Mouse (Mus musculus) kidney, adult 2 months (tissue): ENCODE measurements around the gene Rtl1. TPM values are rescaled to one million over a fixed set of nuclear protein-coding genes. Genes with fewer than 3 reads are reported as not detected.

Source experiments
- DNase-seq: peaks from one replicate; pipeline ENCODE4 v3.0.0; 2021
- H3K27ac ChIP-seq: fragments of 200-500 bp; 2 replicates; pipeline ENCODE4 v1.5.1; 2012; ENCODE audit warnings: low read depth, low read length, control low read depth, inconsistent platforms; ENCODE audit not compliant: insufficient read depth
- H3K27me3 ChIP-seq: fragments of 200-500 bp; replicated peaks from 2 replicates; pipeline ENCODE4 v1.6.1; 2012; ENCODE audit warnings: mild to moderate bottlenecking, moderate library complexity, low read length, inconsistent platforms; ENCODE audit not compliant: control insufficient read depth, insufficient read depth
- H3K36me3 ChIP-seq: fragments of 200-500 bp; 2 replicates; pipeline ENCODE4 v1.6.1; 2012; ENCODE audit warnings: mild to moderate bottlenecking, moderate library complexity, low read length, inconsistent platforms; ENCODE audit not compliant: control insufficient read depth, insufficient read depth
- H3K4me1 ChIP-seq: fragments of 200-500 bp; 2 replicates; pipeline ENCODE4 v1.6.1; 2011; ENCODE audit warnings: low read length; ENCODE audit not compliant: control insufficient read depth, insufficient read depth
- H3K4me3 ChIP-seq: fragments of 200-500 bp; 2 replicates; pipeline ENCODE4 v1.5.1; 2011; ENCODE audit warnings: mild to moderate bottlenecking, low read depth, low read length, control low read depth; ENCODE audit not compliant: insufficient read depth
- CTCF ChIP-seq: fragments of 200-500 bp; conservative IDR thresholded peaks from 2 replicates; pipeline ENCODE4 v1.5.1; 2011; ENCODE audit warnings: low read depth, mild to moderate bottlenecking, control low read depth, low read length, moderate library complexity, mixed read lengths; ENCODE audit not compliant: insufficient read depth, insufficient read length
- POLR2A ChIP-seq: fragments of 200-500 bp; IDR thresholded peaks from one replicate; pipeline ENCODE4 v1.6.1; 2011; ENCODE audit warnings: low read depth, low read length, control low read depth
- WGBS: fragments of 180-500 bp; shearing (Covaris S2); methylation state at CpG from one replicate; pipeline ENCODE4 v1.1.7; 2018; 5-methylcytosine and 5-hydroxymethylcytosine counted together
- polyA plus RNA-seq: library from polyadenylated mRNA; depleted of rRNA; stranded (reverse); fragments of >200 nt; gene quantifications from 2 replicates; pipeline ENCODE4 v1.2.3, GENCODE M21; 2012; rRNA removed

The Rtl1 gene
- polyA plus RNA-seq, 1 experiment: 0.02 TPM

GRCm38 (mm10) chr12:109540739-109541539 is 59.2 kb downstream of the Rtl1 start:
- no peaks in the 10 kb centered on the region for H3K36me3 ChIP-seq
- H3K4me1 ChIP-seq: no peaks in the 10 kb centered on the region
- no peak for DNase-seq
- no peak overlapping the region for H3K4me3 ChIP-seq
- no peak overlapping the region for H3K27ac ChIP-seq
- H3K27me3 ChIP-seq: no peaks in the 10 kb centered on the region; the same call in 1 of the 2 replicates
- no peak for TF ChIP-seq POLR2A
- TF ChIP-seq CTCF: no peak
- WGBS: 47% methylated on average over 30 of the region's 30 CpGs

DNA sequence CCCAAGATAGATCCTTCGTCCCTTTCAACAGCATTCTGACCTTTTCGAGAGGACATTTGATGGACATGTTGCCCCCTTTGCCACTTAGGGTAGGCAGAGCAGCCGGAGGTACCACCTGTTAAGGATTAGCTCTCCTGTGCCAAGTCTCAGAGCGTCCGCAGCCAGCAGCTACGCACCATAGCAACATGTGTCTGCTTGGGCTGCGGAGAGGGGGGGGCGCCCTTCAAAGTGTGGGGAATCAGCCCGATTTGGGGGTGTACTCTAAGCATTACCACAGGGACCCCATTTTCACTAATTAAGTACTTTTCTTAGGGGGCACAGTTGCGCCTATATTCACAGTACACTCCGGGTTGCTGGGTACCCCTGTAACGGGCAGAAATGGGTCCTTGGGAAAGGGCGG is 60.2 kb downstream of the Rtl1 start:
- H3K4me1 ChIP-seq: no peaks in the 10 kb centered on the region
- TF ChIP-seq CTCF (no peak), POLR2A (no peak)
- DNase-seq: no peak
- H3K27ac ChIP-seq: no peak overlapping the region
- WGBS: 65% methylated on average over 13 of the region's 13 CpGs
- no peaks in the 10 kb centered on the region for H3K36me3 ChIP-seq
- no peak overlapping the region for H3K4me3 ChIP-seq
- H3K27me3 ChIP-seq: no peaks in the 10 kb centered on the region; the same call in 1 of the 2 replicates

Other genes with a start within 250 kb of the Rtl1 start
- gene Dlk1, start 147.5 kb downstream of the Rtl1 start, polyA plus RNA-seq: 3.4 and 4.6 TPM in 2 replicates